Mouse (Mus musculus) megakaryocyte, adult 5-6 weeks (primary cell): Measurements from ENCODE around the gene Retreg1. TPM values are rescaled to one million over a fixed set of nuclear protein-coding genes. Genes with fewer than 3 reads are reported as not detected.
"Not testable (repeated sequence)": the region's sequence is repeated elsewhere in the genome, so short reads cannot be mapped to it uniquely, and the experiment has no call there.

Source experiments
- ATAC-seq: 2 replicates; pipeline ENCODE4 v1.8.0; 2016; ENCODE audit warnings: mild to moderate bottlenecking, inconsistent platforms; ENCODE audit not compliant: poor library complexity, severe bottlenecking
- total RNA-seq, 2 experiments: library from RNA; stranded (forward) in 1 of 2; stranded (reverse) in 1 of 2; fragments of 153-499, 151-499 nt in 1 of 2; fragments of 221-1000, 200-1000 nt in 1 of 2; gene quantifications; 2 replicates each; pipeline versions ENCODE4 v1.2.3 to v1.2.4; 2015 to 2017

Retreg1 gene
- total RNA-seq, 2 experiments from 2014 or later, result 22.3 to 26.1 TPM

DNA sequence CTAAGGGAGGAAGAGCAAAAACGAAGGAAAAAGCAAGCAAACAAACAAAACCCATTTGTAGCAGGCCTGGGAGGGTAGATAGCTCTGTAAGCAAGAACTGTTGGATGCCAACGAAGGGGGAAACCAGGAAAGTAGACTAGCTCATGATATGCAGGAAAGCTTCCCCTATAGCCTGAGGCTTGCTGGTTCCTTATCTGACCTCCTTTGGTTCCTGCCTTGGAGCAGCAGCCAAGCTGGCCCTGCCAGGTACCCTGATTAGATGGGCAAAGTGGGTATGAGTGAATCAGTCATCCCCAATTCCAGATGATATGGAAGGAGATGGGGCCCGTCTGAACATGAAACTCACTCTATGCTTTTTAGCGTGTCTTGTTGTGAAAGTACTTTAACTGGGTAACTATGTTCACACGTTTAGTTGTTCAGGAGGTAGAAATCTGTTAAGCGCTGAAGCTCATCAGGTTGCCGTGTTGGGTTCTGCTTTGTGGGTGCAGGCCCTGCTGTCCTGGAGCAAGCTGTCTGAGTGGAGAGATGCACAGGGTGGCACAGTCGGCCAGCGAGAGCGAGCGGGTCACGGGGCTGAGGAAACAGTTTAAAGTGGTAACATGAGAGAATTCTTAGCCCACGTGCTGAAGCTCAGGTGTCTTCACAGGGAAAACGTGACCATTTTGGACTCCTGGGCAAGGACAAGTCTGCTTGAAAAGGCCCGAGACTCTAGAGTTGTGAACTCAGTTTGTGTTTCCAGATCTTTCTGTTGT, 100.6 kb downstream of the Retreg1 start:
- no peak for ATAC-seq

- ATAC-seq, result no peak
Observed at GRCm38 (mm10) chr15:25945224-25945623, 102.2 kb downstream of the Retreg1 start.

DNA sequence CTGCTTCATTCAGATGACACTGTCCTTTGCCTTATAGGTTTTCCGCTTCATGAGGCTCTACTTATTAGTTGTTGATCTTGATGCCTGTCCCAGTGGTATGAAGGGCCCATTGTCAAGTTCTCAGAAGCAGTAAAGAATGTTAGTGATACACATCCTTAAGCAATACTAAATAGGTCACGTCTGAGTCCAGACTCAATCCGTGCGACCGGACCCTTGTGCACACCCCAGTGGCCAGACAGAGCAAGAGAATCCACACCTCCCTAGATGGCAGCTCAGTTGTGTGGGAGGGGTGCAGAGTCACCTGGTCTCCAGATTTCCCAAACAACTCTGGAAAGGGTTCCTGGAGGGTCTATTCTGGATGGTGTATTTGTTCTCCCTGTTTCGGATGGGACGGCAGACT, 103.5 kb downstream of the Retreg1 start:
- no peak for ATAC-seq

- 0 out of 2 replicates have a peak, but pooled peaks have one; percentile 43 for ATAC-seq
Observed at GRCm38 (mm10) chr15:25947383-25947782, 104.4 kb downstream of the Retreg1 start.

GRCm38 (mm10) chr15:25948257-25949223, 105.6 kb downstream of the Retreg1 start:
- no peak for ATAC-seq

DNA sequence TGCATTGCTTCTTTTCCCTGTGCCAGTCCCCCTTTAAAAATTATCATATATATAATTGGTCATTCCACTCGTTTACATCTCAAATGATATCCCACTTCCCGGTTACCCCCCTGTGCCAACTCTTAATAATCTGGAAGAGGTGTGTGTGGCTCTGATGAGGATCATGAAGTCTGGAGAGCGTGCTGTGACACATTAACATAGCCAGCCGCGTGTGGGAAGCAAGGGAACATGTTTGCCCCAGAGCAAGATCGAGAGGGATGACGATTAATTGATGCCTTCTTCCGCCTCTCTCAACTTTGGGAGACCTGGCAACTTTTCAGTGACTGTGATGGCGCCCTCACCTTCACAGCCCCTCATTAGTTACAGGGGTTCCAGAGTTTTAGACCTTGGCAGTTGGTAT, 106.7 kb downstream of the Retreg1 start:
- ATAC-seq, result no peak

GRCm38 (mm10) chr15:25950584-25950983, 107.6 kb downstream of the Retreg1 start:
- 0 out of 2 replicates have a peak, but pooled peaks have one; percentile 33 for ATAC-seq

DNA sequence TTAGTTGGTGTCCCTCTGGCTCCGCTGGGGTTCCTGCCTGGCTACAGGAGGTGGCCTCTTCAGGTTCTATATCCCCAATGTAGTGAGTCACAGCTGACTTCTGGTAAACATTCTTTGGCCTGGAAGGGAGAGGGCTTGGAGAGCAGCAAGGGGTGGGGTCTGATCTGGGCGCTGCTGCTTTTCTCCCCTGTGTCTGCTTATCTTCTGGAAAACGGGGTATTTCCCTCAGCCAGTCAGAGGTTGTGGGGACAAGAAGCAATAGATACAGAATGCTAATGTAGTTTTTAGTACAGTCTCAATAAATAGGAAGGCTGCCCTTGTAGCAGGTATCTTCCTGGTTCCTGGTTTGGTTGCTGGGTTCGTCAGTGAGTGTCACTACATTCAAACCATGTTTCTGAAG, 108.1 kb downstream of the Retreg1 start:
- ATAC-seq, result no peak

- ATAC-seq, result no peak
Observed at GRCm38 (mm10) chr15:25956001-25956400, 113.0 kb downstream of the Retreg1 start.

DNA sequence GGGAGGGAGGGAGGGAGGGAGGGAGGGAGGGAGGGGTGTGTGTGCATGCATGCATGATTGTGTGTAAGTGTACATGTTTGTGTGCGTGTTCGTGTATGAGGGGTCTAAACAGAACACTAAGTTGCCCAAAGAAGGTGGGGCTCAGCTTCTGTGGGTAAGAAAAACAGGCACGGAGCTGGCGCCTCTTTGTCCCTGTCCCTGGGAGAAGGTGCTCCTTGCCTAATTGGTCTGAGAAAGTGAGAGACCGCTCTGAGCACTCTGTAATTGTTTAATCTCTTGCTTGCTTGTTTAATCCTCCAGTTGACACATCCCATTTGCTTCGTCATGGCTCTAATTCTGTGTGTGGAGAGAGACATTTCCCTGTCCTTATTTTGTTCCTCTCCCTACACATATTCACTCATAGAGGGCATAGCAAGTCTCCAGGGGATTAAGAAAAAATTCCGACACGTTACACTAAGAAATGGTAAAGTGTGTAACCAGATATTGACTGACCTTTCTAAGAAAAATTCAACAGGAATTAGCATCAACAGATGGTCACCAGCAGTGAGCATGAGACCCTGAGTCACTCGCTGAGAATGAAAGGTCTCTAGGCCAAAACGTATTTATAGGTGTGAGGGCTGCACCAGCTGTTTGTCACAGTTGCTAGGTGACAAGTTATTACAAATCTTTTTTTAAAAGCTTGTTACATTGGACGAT, 113.6 kb downstream of the Retreg1 start:
- no peak for ATAC-seq

DNA sequence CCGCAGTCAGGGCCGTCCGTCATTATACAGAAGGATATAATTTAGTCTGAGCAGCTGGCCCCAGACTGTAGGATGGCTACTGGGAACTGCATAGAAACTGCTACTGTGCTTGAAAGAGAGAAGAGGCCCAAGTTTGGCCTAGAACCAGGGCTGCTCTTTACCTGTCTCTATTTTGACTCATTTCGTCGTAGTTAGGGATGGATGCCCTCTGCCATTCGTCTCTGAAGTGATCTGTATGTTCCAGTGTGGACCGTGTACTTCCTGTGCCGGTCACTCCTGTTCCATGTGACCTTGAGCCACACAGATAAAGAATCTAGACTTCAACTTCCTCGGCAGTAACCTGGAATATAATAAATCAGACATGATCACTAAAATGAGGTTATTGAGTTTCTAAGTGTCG, 114.7 kb downstream of the Retreg1 start:
- ATAC-seq, result no peak

DNA sequence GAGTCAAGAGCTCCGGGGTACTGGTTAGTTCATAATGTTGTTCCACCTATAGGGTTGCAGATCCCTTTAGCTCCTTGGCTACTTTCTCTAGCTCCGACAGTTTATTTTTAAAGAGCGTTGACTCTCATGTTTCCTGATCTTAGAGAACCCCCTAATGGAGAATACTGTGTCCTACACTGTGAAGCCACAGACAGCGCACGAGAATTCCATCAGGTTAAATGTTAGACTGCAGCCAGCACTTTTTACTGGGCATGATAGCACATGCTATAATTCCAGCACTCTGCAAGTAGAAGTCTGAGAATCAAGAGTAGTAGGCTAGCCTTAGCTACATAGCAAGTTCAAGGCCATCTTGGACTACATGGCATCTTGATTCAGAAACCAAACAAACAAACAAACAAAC, 116.4 kb downstream of the Retreg1 start:
- peak; percentile 62 for ATAC-seq

DNA sequence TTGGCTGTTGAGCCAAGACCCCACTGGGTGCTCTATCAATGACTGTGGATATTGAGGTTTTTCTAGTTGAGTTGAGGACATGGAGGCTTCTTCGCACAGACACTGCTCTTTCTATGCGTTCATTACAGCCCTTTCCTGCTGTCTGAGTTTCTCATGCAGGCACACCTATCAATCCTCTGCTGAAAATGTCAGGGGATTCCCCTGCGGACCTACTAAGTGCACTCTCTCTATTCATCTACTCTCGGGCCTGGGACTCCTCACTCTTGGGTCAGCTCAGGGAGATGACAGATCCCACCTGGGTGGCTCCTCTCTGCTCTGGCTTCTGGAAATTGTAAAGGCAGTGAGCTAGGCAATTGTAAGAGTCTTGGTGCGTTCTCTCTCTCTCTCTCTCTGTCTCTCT, 117.3 kb downstream of the Retreg1 start:
- no peak for ATAC-seq

- no peak for ATAC-seq
Observed at GRCm38 (mm10) chr15:25966220-25966774, 123.3 kb downstream of the Retreg1 start.

- ATAC-seq, result peak; percentile 68
Observed at GRCm38 (mm10) chr15:25971596-25971995, 128.6 kb downstream of the Retreg1 start.

GRCm38 (mm10) chr15:25972758-25973157, 129.8 kb downstream of the Retreg1 start:
- peak; percentile 87 for ATAC-seq

- no peak for ATAC-seq
Observed at GRCm38 (mm10) chr15:25974352-25974751, 131.4 kb downstream of the Retreg1 start.

DNA sequence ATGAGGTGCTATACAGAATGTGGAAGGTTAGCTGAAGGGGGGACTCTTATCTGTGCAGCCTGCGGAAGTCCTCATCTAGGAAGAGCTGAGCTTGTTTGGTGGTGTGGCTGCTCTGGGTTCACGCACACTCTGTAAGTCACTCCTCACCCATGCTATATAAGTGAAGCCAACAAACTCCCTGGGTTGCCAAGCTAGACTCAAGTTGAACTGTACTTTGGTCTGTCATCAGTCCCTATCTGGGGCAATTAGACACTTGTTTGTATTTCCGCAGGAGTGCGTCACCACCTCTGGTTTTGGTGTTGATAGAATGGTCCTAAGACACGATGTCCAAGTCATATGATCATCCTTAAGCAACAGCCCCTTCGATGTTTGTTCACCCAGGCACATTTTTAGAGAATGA, 132.8 kb downstream of the Retreg1 start:
- ATAC-seq, result no peak

DNA sequence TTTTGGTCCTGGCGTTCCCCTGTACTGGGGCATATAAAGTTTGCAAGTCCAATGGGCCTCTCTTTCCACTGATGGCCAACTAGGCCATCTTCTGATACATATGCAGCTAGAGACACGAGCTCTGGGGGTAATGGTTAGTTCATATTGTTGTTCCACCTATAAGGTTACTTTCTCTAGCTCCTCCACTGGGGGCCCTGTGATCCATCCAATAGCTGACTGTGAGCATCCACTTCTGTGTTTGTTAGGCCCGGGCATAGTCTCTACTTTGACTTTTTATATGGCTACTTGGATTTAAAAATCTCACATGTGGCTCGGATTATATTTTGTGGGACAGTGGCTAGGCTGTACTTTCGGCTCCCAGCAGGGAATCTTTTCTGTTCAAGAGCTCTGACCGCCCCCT, 140.6 kb downstream of the Retreg1 start:
- not testable (repeated sequence) for ATAC-seq

GRCm38 (mm10) chr15:25984067-25984733, 141.2 kb downstream of the Retreg1 start, which contains the start of gene Zfp622:
TSS of gene Zfp622 (plus strand) at chr15:25984366.
- peak; percentile 91 for ATAC-seq
